Mouse (Mus musculus): ENCODE results near the gene Hspa8. TPM values are rescaled to one million over a fixed set of nuclear protein-coding genes. Genes with fewer than 3 reads are reported as not detected.
"Not testable (repeated sequence)": the region's sequence is repeated elsewhere in the genome, so short reads cannot be mapped to it uniquely, and the experiment has no call there.

The Hspa8 gene
- total RNA-seq, 2 experiments from 2014 or later: 825 to 958 TPM

GRCm38 (mm10) chr9:40781726-40782581, 18.8 kb upstream of the Hspa8 start:
- no peak; the same call in 1 of the 2 replicates for ATAC-seq (replicated peaks; ENCODE audit: low FRiP score, poor library complexity, severe bottlenecking)

DNA sequence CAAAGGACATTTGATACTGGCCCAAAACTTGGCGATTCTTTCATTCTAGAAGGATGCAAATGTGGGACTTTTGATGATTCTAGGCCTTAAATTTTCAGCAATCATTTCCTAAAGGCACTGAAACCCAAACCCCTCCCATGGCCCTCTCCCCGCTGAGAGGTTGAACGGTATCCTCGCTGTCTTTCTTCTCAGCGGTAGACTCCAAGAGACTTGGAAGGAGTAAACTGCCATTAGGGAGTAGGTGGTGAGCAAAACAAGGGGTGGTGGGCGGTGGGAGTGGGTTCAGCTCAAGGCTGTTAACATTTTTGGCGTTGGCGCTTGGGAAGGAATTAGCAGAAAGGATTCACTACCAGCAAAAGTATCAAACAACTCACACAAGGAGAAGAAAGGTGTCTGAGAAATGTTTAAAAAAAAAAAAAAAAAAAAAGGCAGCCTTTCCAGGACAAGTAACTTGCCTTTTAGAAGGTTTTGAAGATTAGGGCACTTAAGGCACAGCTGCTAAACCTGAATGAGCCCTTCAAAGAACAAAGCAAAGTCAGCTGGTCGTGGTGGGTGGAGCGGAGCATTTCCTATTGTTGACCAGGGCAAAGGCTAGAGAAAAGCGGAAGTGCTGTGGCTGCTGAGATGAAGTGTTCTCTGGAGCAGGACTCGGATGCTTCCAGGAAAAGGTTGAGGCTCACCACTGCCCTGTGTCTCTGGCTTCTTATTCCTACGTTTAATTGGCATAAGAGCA, 17.0 kb upstream of the Hspa8 start:
- ATAC-seq (replicated peaks; ENCODE audit: low FRiP score, poor library complexity, severe bottlenecking): no peak

DNA sequence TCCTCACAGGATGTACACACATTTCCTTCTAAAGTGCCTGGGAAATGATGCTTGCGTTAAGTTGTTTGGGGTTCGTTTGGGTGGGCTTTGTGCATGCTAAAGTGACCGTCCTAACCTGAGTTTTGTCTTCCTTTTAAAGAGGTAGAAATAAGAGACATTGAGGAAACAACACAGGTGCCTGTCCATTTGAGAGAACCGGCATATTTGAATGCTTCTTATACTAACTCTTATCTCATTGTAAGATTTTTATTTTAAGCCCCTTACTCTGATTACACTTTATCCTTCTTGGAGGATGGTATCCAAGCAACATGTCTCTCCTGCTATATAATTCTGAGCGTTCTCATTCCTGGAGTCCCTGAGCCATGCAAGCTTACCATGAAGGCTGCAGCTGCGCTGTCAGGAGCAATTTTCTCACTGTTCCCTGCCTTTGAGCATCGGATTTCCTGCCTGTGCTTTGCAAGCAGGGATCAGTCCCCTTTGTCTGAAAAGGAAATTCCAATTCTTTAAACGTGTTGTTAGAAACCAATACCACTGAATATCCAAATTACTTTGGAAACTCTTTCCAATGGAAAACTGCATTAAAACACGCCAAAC, 16.3 kb upstream of the Hspa8 start:
- no peak for ATAC-seq (replicated peaks; ENCODE audit: low FRiP score, poor library complexity, severe bottlenecking)

DNA sequence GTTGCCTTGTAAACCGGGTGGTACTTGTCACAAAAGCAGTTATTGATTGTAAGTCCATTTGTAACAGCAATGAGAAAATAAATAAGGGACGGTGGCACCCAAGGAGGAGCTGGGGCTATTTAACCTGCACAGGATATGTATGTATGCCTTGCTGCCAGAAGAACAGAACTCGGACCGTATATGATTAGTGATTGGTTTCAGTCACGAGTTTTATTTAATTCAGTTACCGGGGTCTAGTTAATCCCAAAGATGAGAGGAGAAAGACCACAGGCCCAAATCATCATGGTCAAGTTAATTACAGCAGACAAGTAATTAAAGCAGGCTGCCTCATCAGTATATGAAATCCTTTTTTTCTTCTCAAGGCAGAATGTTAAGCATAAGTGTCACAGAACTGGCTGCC, 15.3 kb upstream of the Hspa8 start:
- no peak for ATAC-seq (replicated peaks; ENCODE audit: low FRiP score, poor library complexity, severe bottlenecking)

GRCm38 (mm10) chr9:40786820-40787219, 14.0 kb upstream of the Hspa8 start:
- not testable (repeated sequence) for ATAC-seq (replicated peaks; ENCODE audit: low FRiP score, poor library complexity, severe bottlenecking)

GRCm38 (mm10) chr9:40791864-40792633, 8.7 kb upstream of the Hspa8 start:
- no peak for ATAC-seq (replicated peaks; ENCODE audit: low FRiP score, poor library complexity, severe bottlenecking)

DNA sequence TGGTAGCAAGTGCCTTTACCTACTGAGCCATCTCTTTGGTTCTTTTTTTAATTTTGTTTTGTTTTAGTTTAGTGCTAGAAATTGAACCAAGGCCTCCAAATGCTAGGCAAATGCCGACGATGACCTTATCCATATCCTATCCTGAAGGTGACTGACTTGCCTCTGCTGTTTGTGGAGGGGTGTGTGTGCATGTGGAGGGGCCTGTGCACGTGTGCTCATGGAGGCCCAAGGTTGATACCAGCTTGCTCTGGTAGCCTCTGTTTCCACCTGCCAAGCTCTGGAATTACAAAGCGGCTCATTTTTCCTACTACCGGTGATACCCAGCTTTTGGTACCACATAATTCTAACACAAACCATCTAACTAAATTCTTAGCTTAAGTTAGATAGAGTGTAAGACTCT, 7.2 kb upstream of the Hspa8 start:
- no peak for ATAC-seq (replicated peaks; ENCODE audit: low FRiP score, poor library complexity, severe bottlenecking)

- no peak for ATAC-seq (replicated peaks; ENCODE audit: low FRiP score, poor library complexity, severe bottlenecking)
These were observed 6.5 kb upstream of the Hspa8 start for GRCm38 (mm10) chr9:40794251-40794650.

DNA sequence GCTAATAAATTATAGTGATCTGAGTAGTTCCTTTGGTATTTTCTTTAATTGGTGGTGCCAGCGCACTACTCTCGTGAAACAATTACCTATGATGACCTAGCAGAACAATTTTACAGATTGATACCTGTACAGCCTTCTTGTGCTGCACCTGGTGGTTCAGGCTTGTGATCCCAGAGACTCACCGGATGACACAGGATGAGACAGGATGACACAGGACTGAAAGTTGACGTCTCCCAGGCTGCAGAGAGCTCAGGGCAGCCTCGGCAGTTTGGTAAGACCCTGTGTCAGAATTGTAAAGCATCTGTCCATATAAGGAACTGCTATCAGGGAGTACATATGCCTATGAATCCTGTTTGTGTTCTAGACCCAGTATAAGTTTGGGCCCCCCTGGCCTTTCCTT, 5.9 kb upstream of the Hspa8 start:
- ATAC-seq (replicated peaks; ENCODE audit: low FRiP score, poor library complexity, severe bottlenecking): no peak

- ATAC-seq (replicated peaks; ENCODE audit: low FRiP score, poor library complexity, severe bottlenecking): no peak
These were observed 5.2 kb upstream of the Hspa8 start for GRCm38 (mm10) chr9:40795562-40795961.

- ATAC-seq (replicated peaks; ENCODE audit: low FRiP score, poor library complexity, severe bottlenecking): no peak
These were observed 4.7 kb upstream of the Hspa8 start for GRCm38 (mm10) chr9:40796054-40796453.

- no peak for ATAC-seq (replicated peaks; ENCODE audit: low FRiP score, poor library complexity, severe bottlenecking)
These were observed 2.4 kb upstream of the Hspa8 start for GRCm38 (mm10) chr9:40798247-40798960.

DNA sequence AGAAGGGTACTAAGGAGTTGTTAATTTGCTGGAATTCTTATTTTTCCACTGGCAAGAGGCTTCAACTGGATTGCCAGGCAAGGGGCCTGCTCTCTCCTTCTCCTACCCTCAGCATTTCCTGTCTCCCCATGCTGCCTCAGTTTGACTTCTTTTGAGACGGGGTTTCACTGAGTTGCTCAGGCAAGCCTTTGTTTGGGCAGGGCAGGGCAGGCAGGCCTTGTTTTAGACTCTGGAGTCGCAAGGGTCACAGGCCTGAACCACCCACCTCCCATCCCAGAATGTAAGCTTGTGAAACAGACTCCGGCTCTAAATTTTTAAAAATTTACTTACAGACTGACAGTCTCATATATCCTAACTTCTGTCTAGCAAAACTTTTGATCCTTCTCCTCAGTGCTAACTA, 1.7 kb upstream of the Hspa8 start:
- ATAC-seq (replicated peaks; ENCODE audit: low FRiP score, poor library complexity, severe bottlenecking): no peak

GRCm38 (mm10) chr9:40799837-40800501, 815 bp upstream of the Hspa8 start:
- peak; percentile 65 for ATAC-seq (replicated peaks; ENCODE audit: low FRiP score, poor library complexity, severe bottlenecking)

- ATAC-seq (replicated peaks; ENCODE audit: low FRiP score, poor library complexity, severe bottlenecking): not testable (repeated sequence)
These were observed 1.1 kb downstream of the Hspa8 start for GRCm38 (mm10) chr9:40801614-40802532.

GRCm38 (mm10) chr9:40802533-40802875, 1.7 kb downstream of the Hspa8 start:
- not testable (repeated sequence) for ATAC-seq (replicated peaks; ENCODE audit: low FRiP score, poor library complexity, severe bottlenecking)

GRCm38 (mm10) chr9:40804576-40804975, 3.8 kb downstream of the Hspa8 start:
- ATAC-seq (replicated peaks; ENCODE audit: low FRiP score, poor library complexity, severe bottlenecking): not testable (repeated sequence)

DNA sequence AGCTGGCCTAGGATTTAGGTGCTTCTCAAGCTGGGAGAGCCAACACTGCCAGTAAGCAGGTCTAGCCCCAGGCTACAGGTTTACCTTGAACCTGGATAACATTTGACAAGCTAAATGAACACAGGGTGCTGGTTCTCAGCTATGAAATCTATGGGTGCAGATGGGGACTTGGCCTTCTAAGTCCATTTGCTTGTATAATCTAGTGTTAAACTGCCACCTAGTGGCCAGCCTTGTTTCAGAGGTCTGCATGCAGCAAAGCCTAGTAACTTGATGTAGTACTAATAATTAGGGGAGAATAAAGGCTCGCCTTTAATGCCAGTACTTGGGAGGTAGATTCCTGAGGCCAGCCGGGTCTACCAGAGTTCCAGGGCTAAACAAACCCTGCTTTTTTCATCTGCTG, 4.5 kb downstream of the Hspa8 start:
- ATAC-seq (replicated peaks; ENCODE audit: low FRiP score, poor library complexity, severe bottlenecking): no peak
